Mouse (Mus musculus) mammary gland, adult 2 months (tissue): ENCODE results near the gene Slc6a14. TPM values are rescaled to one million over a fixed set of nuclear protein-coding genes. Genes with fewer than 3 reads are reported as not detected.

Experiments
- polyA plus RNA-seq: library from polyadenylated mRNA; depleted of rRNA; stranded (reverse); fragments of >200 nt; gene quantifications from 2 replicates; pipeline ENCODE4 v1.2.3, GENCODE M21; 2012; ENCODE audit warnings: low replicate concordance; rRNA removed

The Slc6a14 gene
- polyA plus RNA-seq = 0.06 TPM in 1 of 2 replicates, not detected in the other

DNA sequence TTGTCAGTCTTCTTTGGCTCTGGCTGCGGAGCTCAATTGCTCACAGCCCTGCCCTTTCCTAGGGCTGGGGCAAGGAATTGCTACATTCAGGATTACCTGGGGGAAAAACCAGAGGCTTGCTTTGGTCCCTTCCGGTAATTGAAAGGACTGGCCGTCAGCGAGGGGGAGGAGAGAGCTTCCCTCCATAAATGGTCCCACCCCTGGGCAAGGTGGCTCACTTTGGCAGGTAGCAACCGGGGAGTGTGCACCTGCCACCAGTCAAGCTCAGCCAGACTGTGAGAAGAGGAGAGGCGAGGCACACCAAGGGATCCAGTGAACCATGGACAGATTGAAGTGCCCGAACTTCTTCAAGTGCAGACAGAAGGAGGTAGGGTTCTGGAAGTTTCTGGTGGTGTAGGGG is at the start of gene Slc6a14:
Slc6a14 (plus strand) TSS at position 68 of the 400 bp plus-strand sequence.

DNA sequence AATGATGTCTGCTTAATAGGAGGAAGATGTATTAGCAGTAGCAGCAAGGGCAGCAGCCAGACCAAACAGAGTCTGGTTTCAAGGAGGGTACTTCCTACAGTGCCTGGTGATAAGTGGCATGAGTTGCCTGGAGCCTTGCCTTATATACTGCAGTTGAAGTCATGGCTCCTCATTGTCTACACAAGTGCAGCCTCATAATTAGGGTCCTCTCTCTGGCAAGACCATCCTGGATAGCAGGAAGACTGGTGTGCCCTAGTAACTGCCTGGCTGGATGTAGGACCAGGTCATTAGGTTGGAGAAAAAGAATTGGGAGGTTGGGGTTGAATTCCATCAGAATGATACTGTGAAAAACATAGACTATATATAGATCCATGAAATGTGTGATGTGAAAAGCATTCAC is 30.3 kb downstream of the Slc6a14 start, which contains the start of gene Gm28269:
Gm28269 (minus strand) TSS at position 101 of the 400 bp plus-strand sequence.

Other genes starting within 250 kb of the Slc6a14 start
- 0.10 and 0.27 TPM in 2 replicates for gene Agtr2, start 230.4 kb upstream of the Slc6a14 start, polyA plus RNA-seq
- gene Gm28269, start 30.2 kb downstream of the Slc6a14 start, polyA plus RNA-seq = not detected in 2 replicates